Comparison of ENCODE assay signal across 8 mouse cellular contexts in genomic region chr7:51862097-51862492, GRCm38 (mm10). TPM values are rescaled to one million over a fixed set of nuclear protein-coding genes. Genes with fewer than 3 reads are reported as not detected.
DNase-seq lines count a peak whose midpoint lies in the region; ATAC-seq lines count a peak whose summit lies in the region.

Gene Fancf, minus strand, starts transcription at chr7:51862267.

- no peaks in the 10 kb centered on the region for H3K9me3 ChIP-seq in hindbrain, embryonic 14.5 days (ENCODE audit: control insufficient read depth, low read length)

- H3K36me3 ChIP-seq in hindbrain, embryonic 14.5 days (replicated peaks; ENCODE audit: control insufficient read depth, insufficient read depth), result no peaks in the 10 kb centered on the region

- peaks cover 20% of the 10 kb centered on the region for H3K4me1 ChIP-seq in hindbrain, embryonic 14.5 days (replicated peaks; ENCODE audit: control insufficient read depth, insufficient read depth, low read length)

- peak; percentile 95 for DNase-seq in R1 (ENCODE audit: low read depth, low spot score)
- peak; percentile 99 to 100 for DNase-seq in cerebellum, postnatal 25 days
- peak; percentile 99 to 100 for DNase-seq in frontal cortex, postnatal 25 days (ENCODE audit: low spot score in 2 of 2)
- peak; percentile 97 for DNase-seq in hindbrain, embryonic 14.5 days (ENCODE audit: low spot score)
- peak; percentile 97 to 98 for DNase-seq in layer of hippocampus, postnatal 36 days
- peak; percentile 98 for DNase-seq in lung, postnatal 36 days
- DNase-seq in retina, postnatal 1 day, result peak; percentile 98
- peak; percentile 95 to 100 for DNase-seq in urinary bladder, adult 18-20 months (ENCODE audit: low spot score in 2 of 2)

- peak within 1 kb of the TSS; percentile 90 for H3K4me2 ChIP-seq in hindbrain, embryonic 14.5 days (replicated peaks)

- no peaks in the 10 kb centered on the region for H3K27me3 ChIP-seq in hindbrain, embryonic 14.5 days (ENCODE audit: control insufficient read depth, insufficient read depth, low read length)

- peak within 1 kb of the TSS; percentile 81 for H3K9ac ChIP-seq in hindbrain, embryonic 14.5 days

- peak within 1 kb of the TSS; percentile 99 for H3K27ac ChIP-seq in hindbrain, embryonic 14.5 days

- 0% methylated on average over 43 of the region's 43 CpGs for WGBS in hindbrain, embryonic 14.5 days

- ATAC-seq in hindbrain, embryonic 14.5 days (ENCODE audit: low FRiP score), result peak; percentile 99

- peak within 1 kb of the TSS; percentile 82 for H3K4me3 ChIP-seq in hindbrain, embryonic 14.5 days (replicated peaks; ENCODE audit: low read length)

RNA-seq across cellular contexts. Expression of gene Fancf, which starts in this region (rescaled TPM):
- 11.1 and 11.7 TPM in 2 replicates for polyA plus RNA-seq in hindbrain, embryonic 14.5 days (2014; fragmentation: Nextera tagmentation; extraction: Ambion mirVana)
- 1 to 10 TPM; 3.9 to 5.1 TPM for total RNA-seq in layer of hippocampus, postnatal 36 days (2021)

Comparison
In these comparisons a context has a peak if more than half of its experiments do, and no peak if none do; other contexts are left out.
1. Peak in every context shown above with its lines: DNase-seq, ATAC-seq, H3K4me3 ChIP-seq and H3K27ac ChIP-seq.